Mouse (Mus musculus): ENCODE data around the gene Ptpn23. TPM values are rescaled to one million over a fixed set of nuclear protein-coding genes. Genes with fewer than 3 reads are reported as not detected.

The Ptpn23 gene
- total and polyA plus RNA-seq, 2 experiments from 2014 or later: 13.2 to 31.6 TPM

DNA sequence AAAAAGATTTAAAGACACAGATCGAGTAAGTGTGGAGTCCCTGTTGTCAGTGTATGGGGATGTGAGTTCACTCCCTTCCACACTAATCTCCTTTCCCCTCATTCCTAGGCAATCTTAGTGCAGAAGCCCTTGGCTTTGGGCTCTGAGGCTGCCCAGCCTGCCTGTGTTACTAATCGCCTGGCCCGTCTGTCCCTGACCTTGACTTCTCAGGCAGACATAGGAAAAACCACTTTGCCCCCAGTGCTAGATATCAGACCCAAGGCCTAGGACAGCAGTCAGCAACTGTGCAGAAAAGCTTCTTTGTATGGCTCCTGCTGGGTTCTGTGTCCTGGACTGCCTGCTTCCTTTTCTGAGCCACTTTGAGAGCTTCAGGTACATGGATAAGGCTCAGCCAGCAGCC, 32.3 kb downstream of the Ptpn23 start:
- DNase-seq (ENCODE audit: low spot score): no peak
- Histone ChIP-seq H3K4me3 (ENCODE audit: low read length) (no peak overlapping the region), H3K9ac (replicated peaks; ENCODE audit: low read length) (no peak overlapping the region), H3K4me1 (ENCODE audit: insufficient read depth, low read length) (no peaks in the 10 kb centered on the region), H3K27me3 (ENCODE audit: insufficient read depth, low read length) (no peaks in the 10 kb centered on the region), H3K9me3 (ENCODE audit: low read length) (no peaks in the 10 kb centered on the region), H3K36me3 (ENCODE audit: insufficient read depth, low read length) (peaks cover 48% of the 10 kb centered on the region), H3K27ac (no peak overlapping the region), H3K4me2 (ENCODE audit: low read depth, low read length) (no peak overlapping the region)
- WGBS: 85% methylated on average over 3 of the region's 3 CpGs
- no peak for TF ChIP-seq CTCF (IDR thresholded peaks at IDR 0.05; ENCODE audit: low read depth)
- ATAC-seq: no peak

DNA sequence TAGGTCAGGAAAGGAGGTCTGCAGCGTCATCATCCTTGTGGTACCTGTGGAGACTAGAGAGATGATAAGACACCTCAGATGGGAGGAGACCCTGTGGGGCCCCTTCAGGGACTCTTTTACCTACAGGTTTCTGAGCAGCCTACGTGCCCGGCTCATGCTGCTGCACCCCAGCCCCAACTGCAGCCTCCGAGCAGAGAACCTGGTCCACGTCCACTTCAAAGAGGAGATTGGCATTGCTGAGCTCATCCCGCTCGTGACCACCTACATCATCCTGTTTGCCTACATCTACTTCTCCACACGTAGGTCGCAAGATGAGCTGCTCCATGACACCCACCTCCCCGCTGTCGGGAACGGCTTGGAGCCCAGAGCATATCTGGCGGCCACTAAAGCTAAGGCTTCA, 34.1 kb downstream of the Ptpn23 start:
- Histone ChIP-seq H3K36me3 (ENCODE audit: insufficient read depth, low read length) (peaks cover 41% of the 10 kb centered on the region), H3K4me2 (ENCODE audit: low read depth, low read length) (no peak overlapping the region)
- 95% methylated on average over 13 of the region's 13 CpGs for WGBS

DNA sequence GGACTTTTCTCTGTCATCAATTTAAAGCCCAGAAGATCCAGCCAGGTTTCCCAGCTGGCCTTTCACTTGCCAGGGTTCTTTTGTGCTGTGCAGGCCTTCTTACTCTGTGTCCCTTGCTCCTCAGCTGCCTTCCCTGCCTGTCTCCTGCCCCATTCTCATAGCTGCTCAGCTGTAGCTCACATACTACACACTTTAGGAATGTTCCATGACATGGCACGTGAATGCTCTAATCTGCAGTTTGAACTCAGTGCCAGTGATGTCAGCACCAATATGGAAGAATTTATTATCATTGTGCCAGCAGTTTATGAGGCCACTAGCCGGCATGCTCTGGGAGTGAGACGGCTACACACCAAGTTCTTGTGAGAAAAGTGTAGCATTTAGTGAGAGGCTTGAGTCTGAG, 38.2 kb downstream of the Ptpn23 start:
- ATAC-seq (no peak), DNase-seq (ENCODE audit: low spot score) (no peak)
- Histone ChIP-seq H3K4me1 (ENCODE audit: insufficient read depth, low read length) (no peaks in the 10 kb centered on the region), H3K9me3 (ENCODE audit: low read length) (no peaks in the 10 kb centered on the region), H3K4me3 (ENCODE audit: low read length) (no peak overlapping the region), H3K4me2 (ENCODE audit: low read depth, low read length) (no peak overlapping the region), H3K9ac (replicated peaks; ENCODE audit: low read length) (no peak overlapping the region), H3K36me3 (ENCODE audit: insufficient read depth, low read length) (peaks cover 39% of the 10 kb centered on the region), H3K27me3 (ENCODE audit: insufficient read depth, low read length) (no peaks in the 10 kb centered on the region), H3K27ac (no peak overlapping the region)
- 91% methylated on average over 3 of the region's 3 CpGs for WGBS
- no peak for TF ChIP-seq CTCF (IDR thresholded peaks at IDR 0.05; ENCODE audit: low read depth)

More for the DNA sequence above, 34.1 kb downstream of the Ptpn23 start:
- H3K9me3 ChIP-seq (ENCODE audit: low read length): no peaks in the 10 kb centered on the region
- no peaks in the 10 kb centered on the region for H3K4me1 ChIP-seq (ENCODE audit: insufficient read depth, low read length)
- no peaks in the 10 kb centered on the region for H3K27me3 ChIP-seq (ENCODE audit: insufficient read depth, low read length)
- no peak for TF ChIP-seq CTCF (IDR thresholded peaks at IDR 0.05; ENCODE audit: low read depth)
- no peak overlapping the region for H3K4me3 ChIP-seq (ENCODE audit: low read length)
- no peak for ATAC-seq
- DNase-seq (ENCODE audit: low spot score): no peak
- no peak overlapping the region for H3K27ac ChIP-seq
- H3K9ac ChIP-seq (replicated peaks; ENCODE audit: low read length): no peak overlapping the region

DNA sequence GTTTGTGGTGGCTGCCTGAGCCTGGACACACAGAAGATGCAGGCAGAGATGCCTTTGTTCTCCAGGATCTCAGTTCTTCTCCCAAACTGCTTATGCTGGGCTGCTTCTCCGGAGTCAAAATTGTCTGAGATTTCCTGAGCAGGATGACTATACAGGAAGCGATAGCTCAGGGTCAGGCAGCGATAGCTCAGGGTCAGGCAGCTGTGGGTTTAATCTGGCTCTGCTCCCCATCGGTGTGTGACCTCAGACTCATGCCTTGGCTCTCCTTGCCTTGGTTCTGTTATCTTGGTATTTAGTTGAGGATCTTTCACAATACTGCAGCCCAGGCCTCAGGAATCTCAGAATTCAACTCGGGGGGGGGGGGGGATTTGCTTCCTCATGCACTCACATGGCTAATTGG, 41.3 kb downstream of the Ptpn23 start:
- ATAC-seq: no peak
- H3K9ac ChIP-seq (replicated peaks; ENCODE audit: low read length): no peak overlapping the region
- H3K4me2 ChIP-seq (ENCODE audit: low read depth, low read length): no peak overlapping the region
- H3K27me3 ChIP-seq (ENCODE audit: insufficient read depth, low read length): no peaks in the 10 kb centered on the region
- H3K9me3 ChIP-seq (ENCODE audit: low read length): no peaks in the 10 kb centered on the region
- H3K4me1 ChIP-seq (ENCODE audit: insufficient read depth, low read length): no peaks in the 10 kb centered on the region
- TF ChIP-seq CTCF (IDR thresholded peaks at IDR 0.05; ENCODE audit: low read depth): no peak
- DNase-seq (ENCODE audit: low spot score): no peak
- no peak overlapping the region for H3K27ac ChIP-seq
- 82% methylated on average over 5 of the region's 5 CpGs for WGBS
- peaks cover 31% of the 10 kb centered on the region for H3K36me3 ChIP-seq (ENCODE audit: insufficient read depth, low read length)
- no peak overlapping the region for H3K4me3 ChIP-seq (ENCODE audit: low read length)

DNA sequence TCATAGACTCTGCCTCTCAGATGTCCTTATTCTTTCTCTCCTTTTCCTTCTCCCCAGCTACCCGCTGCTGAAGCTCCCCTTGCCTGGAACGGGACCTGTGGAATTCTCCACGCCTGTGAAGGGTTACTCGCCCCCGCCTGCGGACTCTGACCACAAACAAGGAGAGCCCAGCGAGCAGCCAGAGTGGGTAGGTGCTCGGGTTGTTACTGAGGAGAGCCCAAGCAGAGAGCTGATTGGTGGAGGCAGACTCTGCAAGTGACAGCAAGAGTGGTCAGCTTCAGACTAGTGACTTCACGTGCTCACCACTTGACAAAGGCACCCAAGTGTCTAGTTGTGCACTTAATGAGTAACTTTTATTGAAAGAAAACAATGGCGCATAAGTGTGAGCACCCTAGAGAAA, 45.7 kb downstream of the Ptpn23 start:
- Histone ChIP-seq H3K4me3 (ENCODE audit: low read length) (no peak overlapping the region), H3K4me2 (ENCODE audit: low read depth, low read length) (no peak overlapping the region), H3K36me3 (ENCODE audit: insufficient read depth, low read length) (peaks cover 25% of the 10 kb centered on the region; the same call in 1 of the 2 replicates), H3K9ac (replicated peaks; ENCODE audit: low read length) (no peak overlapping the region), H3K4me1 (ENCODE audit: insufficient read depth, low read length) (no peaks in the 10 kb centered on the region), H3K27ac (no peak overlapping the region), H3K9me3 (ENCODE audit: low read length) (no peaks in the 10 kb centered on the region), H3K27me3 (ENCODE audit: insufficient read depth, low read length) (no peaks in the 10 kb centered on the region)
- ATAC-seq (no peak), DNase-seq (ENCODE audit: low spot score) (no peak)
- 87% methylated on average over 10 of the region's 10 CpGs for WGBS
- no peak for TF ChIP-seq CTCF (IDR thresholded peaks at IDR 0.05; ENCODE audit: low read depth)

DNA sequence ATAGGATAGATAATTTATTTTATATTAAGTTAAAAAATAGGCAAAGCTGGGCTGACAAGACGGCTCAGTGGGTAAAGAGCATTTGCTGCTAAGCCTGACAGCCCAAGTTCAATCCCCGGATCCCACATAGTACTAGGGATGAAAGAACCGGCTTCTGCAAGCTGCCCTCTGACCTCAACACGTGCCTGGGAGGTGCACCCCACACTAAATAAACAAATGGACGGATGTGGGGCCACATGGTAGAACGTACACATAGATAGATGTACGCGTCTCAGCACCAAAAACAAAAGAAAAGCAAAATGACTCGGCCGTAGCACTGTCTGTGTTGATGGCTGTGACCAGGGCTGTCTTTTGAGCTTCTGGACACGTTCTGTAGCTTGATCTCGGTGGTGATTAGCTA, 46.7 kb downstream of the Ptpn23 start:
- TF ChIP-seq CTCF (IDR thresholded peaks at IDR 0.05; ENCODE audit: low read depth): no peak
- Histone ChIP-seq H3K9me3 (ENCODE audit: low read length) (no peaks in the 10 kb centered on the region), H3K4me2 (ENCODE audit: low read depth, low read length) (no peak overlapping the region), H3K4me1 (ENCODE audit: insufficient read depth, low read length) (no peaks in the 10 kb centered on the region), H3K4me3 (ENCODE audit: low read length) (no peak overlapping the region), H3K27me3 (ENCODE audit: insufficient read depth, low read length) (no peaks in the 10 kb centered on the region), H3K27ac (no peak overlapping the region), H3K36me3 (ENCODE audit: insufficient read depth, low read length) (peaks cover 29% of the 10 kb centered on the region; the same call in 1 of the 2 replicates), H3K9ac (replicated peaks; ENCODE audit: low read length) (no peak overlapping the region)
- DNase-seq (ENCODE audit: low spot score) (no peak), ATAC-seq (no peak)
- 83% methylated on average over 12 of the region's 12 CpGs for WGBS

DNA sequence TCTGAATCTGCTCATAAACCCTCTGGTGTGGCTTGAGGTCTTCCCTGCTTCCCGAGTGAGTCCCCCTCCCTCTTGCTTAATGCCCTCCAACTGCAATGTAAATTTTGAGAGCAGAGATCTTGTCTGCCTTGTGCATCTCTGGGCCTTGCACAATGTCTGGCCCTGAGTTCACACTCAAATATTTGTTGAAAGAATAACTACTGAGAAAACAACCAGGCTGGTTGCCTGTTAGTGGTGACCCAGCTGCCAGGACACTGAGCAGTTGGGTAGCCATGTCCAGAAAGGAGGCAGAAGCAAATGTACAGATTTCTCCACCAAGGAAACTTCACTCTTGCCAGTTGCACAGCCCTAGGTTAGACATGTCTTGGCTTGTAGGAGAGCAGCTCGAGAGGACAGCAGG, 49.7 kb downstream of the Ptpn23 start:
- Histone ChIP-seq H3K9ac (replicated peaks; ENCODE audit: low read length) (no peak overlapping the region), H3K9me3 (ENCODE audit: low read length) (no peaks in the 10 kb centered on the region), H3K4me3 (ENCODE audit: low read length) (no peak overlapping the region), H3K27ac (no peak overlapping the region), H3K36me3 (ENCODE audit: insufficient read depth, low read length) (peaks cover 26% of the 10 kb centered on the region; the same call in 1 of the 2 replicates), H3K27me3 (ENCODE audit: insufficient read depth, low read length) (no peaks in the 10 kb centered on the region), H3K4me1 (ENCODE audit: insufficient read depth, low read length) (no peaks in the 10 kb centered on the region), H3K4me2 (ENCODE audit: low read depth, low read length) (no peak overlapping the region)
- whole genome bisulfite sequencing: 92% methylated on average over 2 of the region's 2 CpGs
- no peak for TF ChIP-seq CTCF (IDR thresholded peaks at IDR 0.05; ENCODE audit: low read depth)
- ATAC-seq: no peak
- DNase-seq (ENCODE audit: low spot score): no peak

Measured in hindbrain, postnatal 0 days (tissue).